Mouse (Mus musculus) forebrain, postnatal 0 days (tissue): Measurements from ENCODE around the gene Abtb1. TPM values are rescaled to one million over a fixed set of nuclear protein-coding genes. Genes with fewer than 3 reads are reported as not detected.

Source experiments
- ATAC-seq: fragments of 200-750 bp; cut with Nextera tagmentation; 2 replicates; pipeline ENCODE4 v1.8.0; 2017; ENCODE audit warnings: mild to moderate bottlenecking, moderate library complexity
- DNase-seq: peaks from one replicate; pipeline ENCODE4 v3.0.0-alpha.2; 2015
- H3K27ac ChIP-seq: fragments of 300-500 bp; sonication (generic); 2 replicates; pipeline ENCODE4 v1.5.1; 2014; ENCODE audit warnings: low read depth, mild to moderate bottlenecking, antibody characterized with exemption, low read length, moderate library complexity, mixed read lengths
- H3K27me3 ChIP-seq: fragments of 300-500 bp; sonication (generic); 2 replicates; pipeline ENCODE4 v1.6.1; 2014; ENCODE audit warnings: mild to moderate bottlenecking, low read length, mixed read lengths; ENCODE audit not compliant: insufficient read depth
- H3K36me3 ChIP-seq: fragments of 300-500 bp; sonication (generic); 2 replicates; pipeline ENCODE4 v1.6.1; 2014; ENCODE audit warnings: mild to moderate bottlenecking, moderate library complexity; ENCODE audit not compliant: insufficient read depth
- H3K4me1 ChIP-seq: fragments of 300-500 bp; sonication (generic); 2 replicates; pipeline ENCODE4 v1.6.1; 2014; ENCODE audit warnings: antibody characterized with exemption; ENCODE audit not compliant: insufficient read depth
- H3K4me2 ChIP-seq: fragments of 300-500 bp; sonication (generic); 2 replicates; pipeline ENCODE4 v1.6.1; 2014; ENCODE audit warnings: low read depth, mild to moderate bottlenecking, moderate library complexity
- H3K4me3 ChIP-seq: fragments of 300-500 bp; sonication (generic); 2 replicates; pipeline ENCODE4 v1.5.1; 2014; ENCODE audit warnings: low read depth, low read length, mixed read lengths
- H3K9ac ChIP-seq: fragments of 300-500 bp; sonication (generic); 2 replicates; pipeline ENCODE4 v1.6.1; 2014; ENCODE audit warnings: mild to moderate bottlenecking
- H3K9me3 ChIP-seq: fragments of 300-500 bp; sonication (generic); 2 replicates; pipeline ENCODE4 v1.6.1; 2016; ENCODE audit warnings: low read length
- CTCF ChIP-seq: sonication (generic); IDR thresholded peaks from 2 replicates; pipeline ENCODE4 v1.5.1; 2016; ENCODE audit warnings: antibody characterized with exemption, control low read depth, low read depth
- WGBS: fragments of 180-500 bp; shearing (Covaris S2); extraction: QIAGEN DNeasy Blood & Tissue Kit; methylation state at CpG from one replicate; pipeline ENCODE4 v1.1.7; 2014; 5-methylcytosine and 5-hydroxymethylcytosine counted together
- polyA plus RNA-seq: library from polyadenylated mRNA; unstranded; fragments of >200 nt; fragmentation: Nextera tagmentation; extraction: Ambion mirVana; gene quantifications from 2 replicates; pipeline ENCODE4 v1.2.1, GENCODE M21; 2015
- total RNA-seq: library from RNA; depleted of rRNA; stranded (reverse); fragments of >200 nt; gene quantifications from 2 replicates; pipeline ENCODE4 v1.2.3, GENCODE M21; 2014

Gene Abtb1
- total and polyA plus RNA-seq, 2 experiments from 2014 or later, result 30.4 to 50.5 TPM

DNA sequence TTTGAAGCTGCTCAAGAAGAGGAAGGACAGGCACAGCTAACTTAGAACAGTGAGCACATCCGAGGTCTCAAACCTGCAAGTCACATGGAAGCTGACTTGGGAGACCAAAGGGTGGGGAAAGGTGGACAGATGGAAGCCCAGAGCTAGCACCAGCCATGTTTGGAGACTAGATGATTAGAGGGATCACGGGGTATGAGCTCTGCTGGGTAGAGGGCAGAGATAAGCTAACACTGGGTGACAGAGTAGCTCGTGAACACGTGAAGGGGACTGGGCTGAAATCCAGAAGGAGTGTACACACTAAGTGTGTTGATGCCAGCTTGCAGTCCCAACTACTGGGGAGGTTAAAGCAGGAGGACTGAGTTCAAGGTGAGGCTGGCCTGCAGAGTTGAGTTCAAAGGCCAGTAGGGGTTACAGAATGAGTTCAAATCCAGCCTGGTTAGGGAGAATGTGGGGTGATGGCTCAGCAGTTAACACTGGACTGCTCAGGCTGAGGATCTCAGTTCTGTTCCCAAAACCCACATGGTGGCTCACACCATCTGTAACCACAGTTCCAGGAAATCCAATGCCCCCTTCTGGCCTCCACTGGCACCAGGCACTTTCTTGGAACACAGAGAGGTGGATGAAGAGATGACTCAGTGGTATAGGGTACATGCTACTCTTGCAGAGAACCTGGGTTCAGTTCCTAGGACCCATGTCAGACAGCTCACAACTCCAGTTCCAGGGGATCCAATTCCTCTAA is 37.7 kb downstream of the Abtb1 start:
- ATAC-seq (no peak), DNase-seq (no peak)
- Histone ChIP-seq H3K9ac (no peak overlapping the region), H3K27ac (no peak overlapping the region), H3K4me1 (no peaks in the 10 kb centered on the region), H3K27me3 (no peaks in the 10 kb centered on the region), H3K36me3 (no peaks in the 10 kb centered on the region), H3K4me3 (no peak overlapping the region), H3K9me3 (no peaks in the 10 kb centered on the region), H3K4me2 (no peak overlapping the region)
- no peak for TF ChIP-seq CTCF
- WGBS, result 80% methylated on average over 4 of the region's 4 CpGs

GRCm38 (mm10) chr6:88803051-88803450 is 38.7 kb downstream of the Abtb1 start:
- DNase-seq, result no peak
- ATAC-seq, result no peak
- TF ChIP-seq CTCF, result no peak
- H3K4me1 ChIP-seq, result no peaks in the 10 kb centered on the region
- no peak overlapping the region for H3K9ac ChIP-seq
- no peak overlapping the region for H3K4me3 ChIP-seq
- 91% methylated on average over 7 of the region's 7 CpGs for WGBS
- H3K27me3 ChIP-seq, result no peaks in the 10 kb centered on the region
- no peaks in the 10 kb centered on the region for H3K36me3 ChIP-seq
- no peaks in the 10 kb centered on the region for H3K9me3 ChIP-seq
- H3K27ac ChIP-seq, result no peak overlapping the region
- H3K4me2 ChIP-seq, result no peak overlapping the region

DNA sequence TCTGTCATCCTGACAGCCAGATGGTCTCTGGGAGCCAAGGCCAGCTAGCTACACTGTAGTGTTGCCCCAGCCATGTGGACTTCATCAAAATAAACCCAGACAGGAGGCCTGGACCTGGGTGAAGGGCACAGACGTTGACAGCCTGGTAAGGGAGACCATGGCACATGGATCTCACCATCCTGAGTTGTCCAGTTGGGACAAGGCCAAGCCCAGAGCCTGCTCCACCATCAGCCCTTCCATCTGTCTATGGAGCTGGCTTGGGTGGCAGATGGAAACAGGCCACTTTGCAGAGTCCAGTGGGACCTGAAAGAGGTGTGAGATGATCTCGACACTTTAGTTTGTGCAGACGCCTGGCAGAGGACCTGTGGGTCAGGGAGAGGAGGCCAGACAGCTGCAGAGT is 41.0 kb downstream of the Abtb1 start:
- Histone ChIP-seq H3K9ac (no peak overlapping the region), H3K27ac (no peak overlapping the region), H3K9me3 (no peaks in the 10 kb centered on the region), H3K36me3 (no peaks in the 10 kb centered on the region), H3K4me3 (no peak overlapping the region), H3K4me2 (no peak overlapping the region), H3K4me1 (no peaks in the 10 kb centered on the region), H3K27me3 (no peaks in the 10 kb centered on the region)
- TF ChIP-seq CTCF, result no peak
- DNase-seq (no peak), ATAC-seq (no peak)
- WGBS, result 51% methylated on average over 3 of the region's 3 CpGs

DNA sequence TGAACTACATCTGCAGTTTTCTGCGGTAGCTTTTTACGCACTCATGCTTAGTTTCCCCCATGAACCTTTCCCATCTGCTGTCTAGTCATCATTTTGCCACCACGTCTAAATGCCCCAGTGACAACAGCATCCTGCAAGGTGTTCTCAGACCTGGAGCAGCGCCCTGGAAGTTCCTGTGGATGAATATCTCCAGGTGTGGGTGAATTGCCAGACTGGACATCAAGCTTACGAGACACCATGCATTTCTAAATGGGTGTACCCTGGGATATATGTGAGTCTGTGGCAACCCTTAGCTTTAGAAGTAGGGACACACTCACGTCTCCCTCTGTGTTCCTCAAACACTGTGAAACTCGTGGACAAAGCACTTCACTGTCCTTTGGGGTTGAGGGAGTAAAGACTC is 41.6 kb downstream of the Abtb1 start:
- no peaks in the 10 kb centered on the region for H3K4me1 ChIP-seq
- 81% methylated on average over 7 of the region's 7 CpGs for WGBS
- no peak overlapping the region for H3K27ac ChIP-seq
- no peaks in the 10 kb centered on the region for H3K9me3 ChIP-seq
- no peak overlapping the region for H3K4me3 ChIP-seq
- TF ChIP-seq CTCF, result no peak
- no peak overlapping the region for H3K9ac ChIP-seq
- H3K4me2 ChIP-seq, result no peak overlapping the region
- H3K36me3 ChIP-seq, result no peaks in the 10 kb centered on the region
- DNase-seq (no peak), ATAC-seq (no peak)
- no peaks in the 10 kb centered on the region for H3K27me3 ChIP-seq

GRCm38 (mm10) chr6:88794561-88794971 is 47.2 kb downstream of the Abtb1 start:
- Histone ChIP-seq H3K4me2 (peak overlapping the region; percentile 36; the same call in 1 of the 2 replicates), H3K4me3 (no peak overlapping the region), H3K27ac (0 out of 2 replicates have a peak overlapping the region, but pooled peaks have one; percentile 50), H3K9ac (peak overlapping the region; percentile 4; the same call in 1 of the 2 replicates), H3K9me3 (no peaks in the 10 kb centered on the region), H3K4me1 (peaks cover 15% of the 10 kb centered on the region; the same call in 1 of the 2 replicates), H3K27me3 (no peaks in the 10 kb centered on the region), H3K36me3 (no peaks in the 10 kb centered on the region)
- ATAC-seq (peak; percentile 30; the same call in 1 of the 2 replicates), DNase-seq (peak; percentile 48)
- WGBS, result 45% methylated on average over 14 of the region's 14 CpGs
- no peak for TF ChIP-seq CTCF

GRCm38 (mm10) chr6:88793872-88794271 is 47.9 kb downstream of the Abtb1 start:
- TF ChIP-seq CTCF, result no peak
- Histone ChIP-seq H3K4me1 (peaks cover 15% of the 10 kb centered on the region; the same call in 1 of the 2 replicates), H3K9me3 (no peaks in the 10 kb centered on the region), H3K27me3 (no peaks in the 10 kb centered on the region), H3K27ac (no peak overlapping the region), H3K36me3 (no peaks in the 10 kb centered on the region), H3K9ac (no peak overlapping the region), H3K4me2 (peak overlapping the region; percentile 36), H3K4me3 (no peak overlapping the region)
- no peak for DNase-seq
- ATAC-seq, result peak; percentile 21; the same call in 1 of the 2 replicates
- 41% methylated on average over 13 of the region's 13 CpGs for WGBS

- no peaks in the 10 kb centered on the region for H3K27me3 ChIP-seq
- no peak overlapping the region for H3K9ac ChIP-seq
- ATAC-seq (peak; percentile 68), DNase-seq (peak; percentile 58)
- H3K27ac ChIP-seq, result no peak overlapping the region
- 11% methylated on average over 2 of the region's 2 CpGs for WGBS
- no peaks in the 10 kb centered on the region for H3K36me3 ChIP-seq
- TF ChIP-seq CTCF, result no peak
- H3K4me3 ChIP-seq, result no peak overlapping the region
- no peak overlapping the region for H3K4me2 ChIP-seq
- no peaks in the 10 kb centered on the region for H3K9me3 ChIP-seq
- peaks cover 15% of the 10 kb centered on the region; the same call in 1 of the 2 replicates for H3K4me1 ChIP-seq
These were observed 48.5 kb downstream of the Abtb1 start for GRCm38 (mm10) chr6:88793243-88793642.
